Mouse (Mus musculus): ENCODE measurements around the gene 1700016H13Rik. TPM values are rescaled to one million over a fixed set of nuclear protein-coding genes. Genes with fewer than 3 reads are reported as not detected.
A peak's percentile ranks its signal among the peaks of the same experiment; 100 is the strongest.

The 1700016H13Rik gene
- 0.61 TPM in 1 of 2 replicates, not detected in the other for total RNA-seq (2014; rRNA removed)
- polyA plus RNA-seq (2015; fragmentation: Nextera tagmentation; extraction: Ambion mirVana), result 0.25 and 0.30 TPM in 2 replicates

- 0 out of 2 replicates have a peak, but pooled peaks cover 2% of the 10 kb centered on the region for H3K4me1 ChIP-seq (ENCODE audit: insufficient read depth, low read length)
- H3K9me3 ChIP-seq (ENCODE audit: low read length), result no peaks in the 10 kb centered on the region
- peak; percentile 65 for DNase-seq (ENCODE audit: low spot score)
- peak within 1 kb of the TSS; percentile 96 for H3K4me2 ChIP-seq (ENCODE audit: low read depth, low read length, poor library complexity, severe bottlenecking)
- 1% methylated on average over 45 of the region's 56 CpGs for WGBS
- ATAC-seq (ENCODE audit: low FRiP score), result peak; percentile 81
- peak; percentile 67 for TF ChIP-seq CTCF (IDR thresholded peaks at IDR 0.05)
- peak within 1 kb of the TSS; percentile 76 for H3K9ac ChIP-seq (replicated peaks; ENCODE audit: low read length, poor library complexity, severe bottlenecking)
- 0 out of 2 replicates have a peak, but pooled peaks cover 3% of the 10 kb centered on the region for H3K27me3 ChIP-seq (ENCODE audit: insufficient read depth, low read length)
- H3K27ac ChIP-seq (ENCODE audit: low read depth, low read length), result 0 out of 2 replicates have a peak within 1 kb of the TSS, but pooled peaks have one; percentile 6
- no peaks in the 10 kb centered on the region for H3K36me3 ChIP-seq (ENCODE audit: insufficient read depth, low read length)
- H3K4me3 ChIP-seq (ENCODE audit: low read depth, low read length), result peak within 1 kb of the TSS; percentile 53
These were observed at the start of gene 1700016H13Rik for GRCm38 (mm10) chr5:103655346-103656118. Gene 1700016H13Rik (minus strand): TSS chr5:103656010.

- Histone ChIP-seq H3K27me3 (ENCODE audit: insufficient read depth, low read length) (no peaks in the 10 kb centered on the region), H3K9me3 (ENCODE audit: low read length) (no peaks in the 10 kb centered on the region), H3K4me1 (ENCODE audit: insufficient read depth, low read length) (no peaks in the 10 kb centered on the region), H3K36me3 (ENCODE audit: insufficient read depth, low read length) (no peaks in the 10 kb centered on the region), H3K9ac (replicated peaks; ENCODE audit: low read length, poor library complexity, severe bottlenecking) (no peak overlapping the region), H3K4me2 (ENCODE audit: low read depth, low read length, poor library complexity, severe bottlenecking) (no peak overlapping the region), H3K27ac (ENCODE audit: low read depth, low read length) (no peak overlapping the region), H3K4me3 (ENCODE audit: low read depth, low read length) (no peak overlapping the region)
- no peak for TF ChIP-seq CTCF (IDR thresholded peaks at IDR 0.05)
- DNase-seq (ENCODE audit: low spot score), result no peak
- no peak for ATAC-seq (ENCODE audit: low FRiP score)
- WGBS, result 95% methylated on average over 4 of the region's 4 CpGs
These were observed 49.5 kb upstream of the 1700016H13Rik start for GRCm38 (mm10) chr5:103705331-103705730.

GRCm38 (mm10) chr5:103702527-103702926 is 46.7 kb upstream of the 1700016H13Rik start:
- WGBS, result 77% methylated on average over 6 of the region's 6 CpGs
- ATAC-seq (ENCODE audit: low FRiP score) (no peak), DNase-seq (ENCODE audit: low spot score) (no peak)
- no peak for TF ChIP-seq CTCF (IDR thresholded peaks at IDR 0.05)
- Histone ChIP-seq H3K4me3 (ENCODE audit: low read depth, low read length) (no peak overlapping the region), H3K36me3 (ENCODE audit: insufficient read depth, low read length) (no peaks in the 10 kb centered on the region), H3K9ac (replicated peaks; ENCODE audit: low read length, poor library complexity, severe bottlenecking) (no peak overlapping the region), H3K4me1 (ENCODE audit: insufficient read depth, low read length) (0 out of 2 replicates have a peak, but pooled peaks cover 3% of the 10 kb centered on the region), H3K4me2 (ENCODE audit: low read depth, low read length, poor library complexity, severe bottlenecking) (no peak overlapping the region), H3K9me3 (ENCODE audit: low read length) (no peaks in the 10 kb centered on the region), H3K27ac (ENCODE audit: low read depth, low read length) (no peak overlapping the region), H3K27me3 (ENCODE audit: insufficient read depth, low read length) (no peaks in the 10 kb centered on the region)

- Histone ChIP-seq H3K27me3 (ENCODE audit: insufficient read depth, low read length) (no peaks in the 10 kb centered on the region), H3K4me2 (ENCODE audit: low read depth, low read length, poor library complexity, severe bottlenecking) (no peak overlapping the region)
- 77% methylated on average over 3 of the region's 3 CpGs for WGBS
These were observed 45.7 kb upstream of the 1700016H13Rik start for GRCm38 (mm10) chr5:103701466-103701865.

GRCm38 (mm10) chr5:103700661-103701060 is 44.9 kb upstream of the 1700016H13Rik start:
- DNase-seq (ENCODE audit: low spot score) (no peak), ATAC-seq (ENCODE audit: low FRiP score) (no peak)
- WGBS, result 83% methylated on average over 2 of the region's 2 CpGs
- Histone ChIP-seq H3K36me3 (ENCODE audit: insufficient read depth, low read length) (no peaks in the 10 kb centered on the region), H3K4me2 (ENCODE audit: low read depth, low read length, poor library complexity, severe bottlenecking) (no peak overlapping the region), H3K27ac (ENCODE audit: low read depth, low read length) (no peak overlapping the region), H3K9me3 (ENCODE audit: low read length) (no peaks in the 10 kb centered on the region), H3K4me1 (ENCODE audit: insufficient read depth, low read length) (0 out of 2 replicates have a peak, but pooled peaks cover 3% of the 10 kb centered on the region), H3K9ac (replicated peaks; ENCODE audit: low read length, poor library complexity, severe bottlenecking) (no peak overlapping the region), H3K4me3 (ENCODE audit: low read depth, low read length) (no peak overlapping the region), H3K27me3 (ENCODE audit: insufficient read depth, low read length) (no peaks in the 10 kb centered on the region)
- TF ChIP-seq CTCF (IDR thresholded peaks at IDR 0.05), result no peak

More at GRCm38 (mm10) chr5:103701466-103701865, 45.7 kb upstream of the 1700016H13Rik start:
- H3K4me3 ChIP-seq (ENCODE audit: low read depth, low read length), result no peak overlapping the region
- no peak overlapping the region for H3K27ac ChIP-seq (ENCODE audit: low read depth, low read length)
- no peak overlapping the region for H3K9ac ChIP-seq (replicated peaks; ENCODE audit: low read length, poor library complexity, severe bottlenecking)
- ATAC-seq (ENCODE audit: low FRiP score), result no peak
- DNase-seq (ENCODE audit: low spot score), result no peak
- no peaks in the 10 kb centered on the region for H3K36me3 ChIP-seq (ENCODE audit: insufficient read depth, low read length)
- H3K4me1 ChIP-seq (ENCODE audit: insufficient read depth, low read length), result 0 out of 2 replicates have a peak, but pooled peaks cover 3% of the 10 kb centered on the region
- TF ChIP-seq CTCF (IDR thresholded peaks at IDR 0.05), result peak; percentile 32; the same call in 1 of the 2 replicates
- H3K9me3 ChIP-seq (ENCODE audit: low read length), result no peaks in the 10 kb centered on the region

- 43% methylated on average over 4 of the region's 4 CpGs for WGBS
- 0 out of 2 replicates have a peak, but pooled peaks cover 3% of the 10 kb centered on the region for H3K4me1 ChIP-seq (ENCODE audit: insufficient read depth, low read length)
- DNase-seq (ENCODE audit: low spot score) (no peak), ATAC-seq (ENCODE audit: low FRiP score) (no peak)
- no peak overlapping the region for H3K9ac ChIP-seq (replicated peaks; ENCODE audit: low read length, poor library complexity, severe bottlenecking)
- H3K36me3 ChIP-seq (ENCODE audit: insufficient read depth, low read length), result no peaks in the 10 kb centered on the region
- H3K4me2 ChIP-seq (ENCODE audit: low read depth, low read length, poor library complexity, severe bottlenecking), result no peak overlapping the region
- H3K9me3 ChIP-seq (ENCODE audit: low read length), result no peaks in the 10 kb centered on the region
- H3K27ac ChIP-seq (ENCODE audit: low read depth, low read length), result no peak overlapping the region
- no peak for TF ChIP-seq CTCF (IDR thresholded peaks at IDR 0.05)
- no peaks in the 10 kb centered on the region for H3K27me3 ChIP-seq (ENCODE audit: insufficient read depth, low read length)
- no peak overlapping the region for H3K4me3 ChIP-seq (ENCODE audit: low read depth, low read length)
These were observed 43.7 kb upstream of the 1700016H13Rik start for GRCm38 (mm10) chr5:103699537-103699936.

All from midbrain, postnatal 0 days (tissue).